ENCODE assay signal across 9 mouse cellular contexts in genomic region chr9:33095654-33096053, GRCm38 (mm10).
DNase-seq lines count a peak whose midpoint lies in the region; ATAC-seq and TF ChIP-seq lines count a peak whose summit lies in the region.
"Had no signal": no experiment of that assay in that cellular context is flagged by ENCODE, and none has a peak within 500 bp of the region (broad histone marks: within the 10 kb centered on the region; RNA-seq: fewer than 3 reads in every experiment).

No protein-coding gene starts in this region.

- no peaks in the 10 kb centered on the region for H3K36me3 ChIP-seq in heart, embryonic 10.5 days
- H3K36me3 ChIP-seq in midbrain, embryonic 13.5 days = no peaks in the 10 kb centered on the region
- H3K36me3 ChIP-seq: G1E had no signal

- WGBS in heart, embryonic 10.5 days = 0% methylated on average over 3 of the region's 3 CpGs
- WGBS in midbrain, embryonic 13.5 days = 2% methylated on average over 3 of the region's 3 CpGs

- H3K4me2 ChIP-seq in midbrain, embryonic 13.5 days (replicated peaks) = no peak overlapping the region

- peak; percentile 76; the same call in 1 of the 2 replicates for TF ChIP-seq CTCF in cortical plate, adult 2 months (IDR thresholded peaks at IDR 0.05; ENCODE audit: extremely low read depth, insufficient read depth, low read length)

- H3K9ac ChIP-seq in midbrain, embryonic 13.5 days (replicated peaks) = no peak overlapping the region

- 0 out of 2 replicates have a peak, but pooled peaks have one; percentile 6 for ATAC-seq in midbrain, embryonic 13.5 days

- H3K4me1 ChIP-seq in cortical plate, adult 2 months (ENCODE audit: control insufficient read depth, insufficient read depth, low read length) = no peaks in the 10 kb centered on the region
- no peaks in the 10 kb centered on the region for H3K4me1 ChIP-seq in heart, embryonic 10.5 days
- no peaks in the 10 kb centered on the region for H3K4me1 ChIP-seq in midbrain, embryonic 13.5 days (replicated peaks)

- no peak overlapping the region for H3K4me3 ChIP-seq in cortical plate, adult 2 months (ENCODE audit: insufficient read depth, low read length)
- H3K4me3 ChIP-seq in heart, embryonic 10.5 days = no peak overlapping the region
- no peak overlapping the region for H3K4me3 ChIP-seq in midbrain, embryonic 13.5 days (replicated peaks)

- no peaks in the 10 kb centered on the region for H3K9me3 ChIP-seq in heart, embryonic 10.5 days
- H3K9me3 ChIP-seq in midbrain, embryonic 13.5 days = no peaks in the 10 kb centered on the region
- H3K9me3 ChIP-seq: G1E had no signal

- no peak for TF ChIP-seq POLR2A in cortical plate, adult 2 months (IDR thresholded peaks at IDR 0.05; ENCODE audit: extremely low read depth, insufficient read depth, low read length)

- H3K27ac ChIP-seq in cortical plate, adult 2 months (ENCODE audit: insufficient read depth, low read length) = no peak overlapping the region
- no peak overlapping the region for H3K27ac ChIP-seq in heart, embryonic 10.5 days
- H3K27ac ChIP-seq in midbrain, embryonic 13.5 days = no peak overlapping the region

- DNase-seq in gastrocnemius, adult 18-20 months (ENCODE audit: low spot score) = peak; percentile 71
- no peak for DNase-seq in gastrocnemius, postnatal 25 days
- peak; percentile 3 for DNase-seq in WW6 (ENCODE audit: low read depth, low spot score)
- peak; percentile 79 for DNase-seq in heart, embryonic 10.5 days (ENCODE audit: low spot score)
- peak; percentile 60 to 69 for DNase-seq in layer of hippocampus, postnatal 36 days
- DNase-seq in spleen, postnatal 10 days (ENCODE audit: low spot score in 2 of 2) = peak; percentile 39 to 76

- H3K27me3 ChIP-seq in heart, embryonic 10.5 days (ENCODE audit: insufficient read depth, poor library complexity, severe bottlenecking) = no peaks in the 10 kb centered on the region
- H3K27me3 ChIP-seq in midbrain, embryonic 13.5 days = no peaks in the 10 kb centered on the region
